ENCODE assay signal across 9 mouse cellular contexts in genomic region chr3:127322870-127323269, GRCm38 (mm10).
DNase-seq lines count a peak whose midpoint lies in the region; ATAC-seq and TF ChIP-seq lines count a peak whose summit lies in the region.
"Had no signal": no experiment of that assay in that cellular context is flagged by ENCODE, and none has a peak within 500 bp of the region (broad histone marks: within the 10 kb centered on the region; RNA-seq: fewer than 3 reads in every experiment).

No protein-coding gene starts in this region.

- H3K4me2 ChIP-seq in liver, embryonic 14.5 days (ENCODE audit: low read depth) = no peak overlapping the region
- H3K4me2 ChIP-seq: liver, embryonic 15.5 days had no signal

- H3K4me3 ChIP-seq in thymus, adult 2 months (ENCODE audit: control insufficient read depth, insufficient read depth, low read length) = no peak overlapping the region
- no peak overlapping the region for H3K4me3 ChIP-seq in liver, embryonic 14.5 days (ENCODE audit: insufficient read depth in 1 of 2, low read depth in 2 of 2, low read length in 2 of 2)
- H3K4me3 ChIP-seq: liver, embryonic 15.5 days had no signal

- no peaks in the 10 kb centered on the region for H3K27me3 ChIP-seq in thymus, adult 2 months (ENCODE audit: control insufficient read depth, insufficient read depth, low read length)
- no peaks in the 10 kb centered on the region for H3K27me3 ChIP-seq in liver, embryonic 14.5 days (ENCODE audit: control insufficient read depth, insufficient read depth, low read length)
- H3K27me3 ChIP-seq: liver, embryonic 15.5 days had no signal

- no peak for TF ChIP-seq EP300 in liver, embryonic 14.5 days (IDR thresholded peaks at IDR 0.05; ENCODE audit: low read depth)

- no peak overlapping the region for H3K9ac ChIP-seq in liver, embryonic 14.5 days (replicated peaks)
- H3K9ac ChIP-seq: liver, embryonic 15.5 days had no signal

- H3K4me1 ChIP-seq in thymus, adult 2 months (replicated peaks; ENCODE audit: control insufficient read depth, insufficient read depth, low read length) = no peaks in the 10 kb centered on the region
- H3K4me1 ChIP-seq in liver, embryonic 14.5 days (replicated peaks; ENCODE audit: control insufficient read depth in 2 of 2, insufficient read depth in 2 of 2, low read length in 1 of 2) = no peaks in the 10 kb centered on the region
- H3K4me1 ChIP-seq: liver, embryonic 15.5 days had no signal

- intact Hi-C loops in heart, postnatal 14 days (cut with DNase I) = loop anchor here (2.0 to 5.0 kb wide), 4 partner anchors 104 to 439 kb away; no protein-coding TSS in a partner anchor

- no peaks in the 10 kb centered on the region for H3K9me3 ChIP-seq in liver, embryonic 14.5 days (ENCODE audit: control insufficient read depth, low read length)
- H3K9me3 ChIP-seq: liver, embryonic 15.5 days had no signal

- H3K36me3 ChIP-seq in thymus, adult 2 months (ENCODE audit: control insufficient read depth, insufficient read depth, low read length) = no peaks in the 10 kb centered on the region
- H3K36me3 ChIP-seq in liver, embryonic 14.5 days (replicated peaks; ENCODE audit: control insufficient read depth, insufficient read depth, low read depth) = no peaks in the 10 kb centered on the region
- H3K36me3 ChIP-seq: liver, embryonic 15.5 days had no signal

- H3K27ac ChIP-seq in thymus, adult 2 months (ENCODE audit: control insufficient read depth, insufficient read depth, low read length) = no peak overlapping the region
- H3K27ac ChIP-seq in liver, embryonic 14.5 days = no peak overlapping the region
- H3K27ac ChIP-seq: liver, embryonic 15.5 days had no signal

- TF ChIP-seq CTCF in thymus, adult 2 months (IDR thresholded peaks at IDR 0.05; ENCODE audit: borderline replicate concordance, control insufficient read depth, extremely low read depth, insufficient read depth, low read length, poor library complexity) = no peak
- peak; percentile 77 for TF ChIP-seq CTCF in liver, embryonic 14.5 days (IDR thresholded peaks at IDR 0.05; ENCODE audit: low read depth)

- peak; percentile 67 for DNase-seq in heart, adult 8-10 months (ENCODE audit: low spot score)
- no peak for DNase-seq in heart, adult 11 months
- DNase-seq in thymus, adult 2 months = peak; percentile 22
- no peak for DNase-seq in thymus, adult 18-20 months
- DNase-seq in c-Kit-positive CD71-positive TER-119-negative erythroid progenitor cells, embryonic 14.5 days (ENCODE audit: low read depth) = peak; percentile 56
- DNase-seq in heart, postnatal 14 days = peak; percentile 10 to 63
- DNase-seq in liver, embryonic 14.5 days (ENCODE audit: low read depth in 3 of 3, low spot score in 3 of 3) = peak; percentile 22 to 33 (median 26)

- no peak for ATAC-seq in liver, embryonic 14.5 days (ENCODE audit: insufficient read depth)
- ATAC-seq in erythroid progenitor cell, adult 5-6 weeks (replicated peaks; ENCODE audit: low FRiP score, poor library complexity, severe bottlenecking) = no peak

- no peak for TF ChIP-seq POLR2A in thymus, adult 2 months (IDR thresholded peaks at IDR 0.05; ENCODE audit: control insufficient read depth, extremely low read depth, insufficient read depth, low read length, poor library complexity)

Comparison
In these comparisons a context has a peak if more than half of its experiments do, and no peak if none do; other contexts are left out.
1. DNase-seq: peak in heart, adult 8-10 months (single experiment), thymus, adult 2 months (single experiment), c-Kit-positive CD71-positive TER-119-negative erythroid progenitor cells, embryonic 14.5 days (single experiment), heart, postnatal 14 days (2 of 2) and liver, embryonic 14.5 days (3 of 3); none in heart, adult 11 months (single experiment) and thymus, adult 18-20 months (0 of 2).